Mouse (Mus musculus) midbrain, embryonic 10.5 days (tissue): ENCODE data around the gene 3110040M04Rik. TPM values are rescaled to one million over a fixed set of nuclear protein-coding genes. Genes with fewer than 3 reads are reported as not detected.
"Not testable (repeated sequence)": the region's sequence is repeated elsewhere in the genome, so short reads cannot be mapped to it uniquely, and the experiment has no call there.

Experiments used
- DNase-seq: peaks from one replicate; pipeline ENCODE4 v3.0.0-alpha.2; 2017; ENCODE audit warnings: low spot score
- H3K27ac ChIP-seq: fragments of 300-500 bp; sonication (generic); replicated peaks from 2 replicates; pipeline ENCODE4 v1.5.1; 2016; ENCODE audit warnings: mild to moderate bottlenecking
- H3K27me3 ChIP-seq: fragments of 300-500 bp; sonication (generic); 2 replicates; pipeline ENCODE4 v1.6.1; 2016; ENCODE audit warnings: low read depth, mild to moderate bottlenecking; ENCODE audit not compliant: poor library complexity, severe bottlenecking
- H3K36me3 ChIP-seq: fragments of 300-500 bp; sonication (generic); 2 replicates; pipeline ENCODE4 v1.6.1; 2016; ENCODE audit warnings: mild to moderate bottlenecking, moderate library complexity
- H3K4me1 ChIP-seq: fragments of 300-500 bp; sonication (generic); 2 replicates; pipeline ENCODE4 v1.6.1; 2016
- H3K4me3 ChIP-seq: fragments of 300-500 bp; sonication (generic); 2 replicates; pipeline ENCODE4 v1.5.1; 2016; ENCODE audit warnings: mild to moderate bottlenecking, moderate library complexity
- H3K9me3 ChIP-seq: fragments of 300-500 bp; sonication (generic); replicated peaks from 2 replicates; pipeline ENCODE4 v1.6.1; 2016; ENCODE audit warnings: mild to moderate bottlenecking
- WGBS: fragments of 180-500 bp; shearing (Covaris S2); methylation state at CpG from one replicate; pipeline ENCODE4 v1.1.7; 2016; 5-methylcytosine and 5-hydroxymethylcytosine counted together
- polyA plus RNA-seq: library from polyadenylated mRNA; unstranded; fragments of >200 nt; fragmentation: Nextera tagmentation; extraction: Ambion mirVana; gene quantifications from 2 replicates; pipeline ENCODE4 v1.2.1, GENCODE M21; 2016

Gene 3110040M04Rik
- polyA plus RNA-seq = not detected in 2 replicates

DNA sequence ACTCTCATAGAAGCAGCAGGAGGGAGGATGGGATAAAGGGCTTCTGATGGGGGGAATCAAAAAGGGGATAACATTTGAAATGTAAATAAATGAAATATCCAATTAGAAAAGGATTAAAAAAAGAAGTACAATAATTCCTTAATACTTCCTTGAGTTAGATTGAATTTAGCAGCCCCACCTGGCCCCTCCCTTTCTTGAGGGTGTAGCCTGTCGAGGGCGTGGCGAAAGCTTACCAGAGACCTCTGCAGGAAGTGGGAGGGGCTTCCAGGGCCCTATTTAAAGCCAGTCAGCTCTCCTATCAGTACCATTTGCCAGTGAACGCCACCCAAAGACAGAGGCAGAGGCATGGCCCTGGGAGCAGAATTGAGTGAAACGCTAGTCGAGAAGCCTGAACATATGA lies at the start of gene 3110040M04Rik:
TSS of gene 3110040M04Rik (plus strand) at position 304 of the 400 bp plus-strand sequence.
- not testable (repeated sequence) for DNase-seq, H3K4me3 ChIP-seq, H3K27ac ChIP-seq, H3K36me3 ChIP-seq, H3K4me1 ChIP-seq, H3K27me3 ChIP-seq, H3K9me3 ChIP-seq
- WGBS = no CpG with 5 or more reads among the region's 6 CpGs

DNA sequence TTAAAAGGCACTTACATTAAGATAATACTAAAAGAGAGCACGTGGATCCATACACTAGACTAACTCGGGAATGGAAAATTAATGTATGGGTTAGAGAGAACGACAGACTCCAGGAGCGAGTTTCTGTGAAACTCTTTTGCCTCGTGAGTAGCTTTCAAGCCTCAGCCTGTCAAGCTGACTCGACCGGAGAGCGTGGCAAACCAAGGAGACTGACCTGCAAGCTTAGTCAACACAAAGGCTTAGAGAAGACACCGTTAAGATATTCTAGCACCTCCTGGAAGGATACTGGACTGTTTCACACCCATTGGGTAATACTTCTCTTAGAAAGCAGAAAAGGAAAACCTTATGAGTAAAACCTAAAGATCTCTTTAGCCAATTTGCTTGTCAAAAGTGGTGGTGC lies 49.8 kb upstream of the 3110040M04Rik start:
- H3K9me3 ChIP-seq, H3K4me3 ChIP-seq, DNase-seq, H3K4me1 ChIP-seq, H3K27ac ChIP-seq, H3K36me3 ChIP-seq, H3K27me3 ChIP-seq: not testable (repeated sequence)
- 93% methylated on average over 9 of the region's 9 CpGs for WGBS

DNA sequence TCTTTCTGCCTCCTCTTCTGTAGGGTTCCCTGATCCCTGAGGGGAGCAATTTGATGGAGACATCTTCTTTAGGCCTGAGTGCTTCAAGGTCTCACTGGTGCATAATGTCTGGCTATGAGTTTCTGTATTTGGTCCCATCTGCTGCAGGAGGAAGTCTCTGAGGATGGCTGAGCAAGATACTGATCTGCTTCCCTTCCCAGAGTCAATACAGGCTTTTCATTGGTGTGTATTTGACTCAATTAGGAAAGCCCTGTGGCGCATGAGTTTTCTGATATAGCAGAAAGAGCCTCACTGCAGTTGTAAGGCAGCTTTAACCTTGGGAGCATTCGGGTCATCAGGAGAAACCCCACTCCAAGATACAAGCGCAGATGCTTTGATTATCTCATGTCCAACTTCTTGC lies 47.8 kb upstream of the 3110040M04Rik start:
- H3K4me3 ChIP-seq = no peak overlapping the region
- no peak for DNase-seq
- no peaks in the 10 kb centered on the region for H3K27me3 ChIP-seq
- H3K36me3 ChIP-seq = no peaks in the 10 kb centered on the region
- H3K4me1 ChIP-seq = 0 out of 2 replicates have a peak, but pooled peaks cover 3% of the 10 kb centered on the region
- WGBS = 89% methylated on average over 3 of the region's 3 CpGs
- H3K27ac ChIP-seq = no peak overlapping the region
- H3K9me3 ChIP-seq = no peaks in the 10 kb centered on the region

DNA sequence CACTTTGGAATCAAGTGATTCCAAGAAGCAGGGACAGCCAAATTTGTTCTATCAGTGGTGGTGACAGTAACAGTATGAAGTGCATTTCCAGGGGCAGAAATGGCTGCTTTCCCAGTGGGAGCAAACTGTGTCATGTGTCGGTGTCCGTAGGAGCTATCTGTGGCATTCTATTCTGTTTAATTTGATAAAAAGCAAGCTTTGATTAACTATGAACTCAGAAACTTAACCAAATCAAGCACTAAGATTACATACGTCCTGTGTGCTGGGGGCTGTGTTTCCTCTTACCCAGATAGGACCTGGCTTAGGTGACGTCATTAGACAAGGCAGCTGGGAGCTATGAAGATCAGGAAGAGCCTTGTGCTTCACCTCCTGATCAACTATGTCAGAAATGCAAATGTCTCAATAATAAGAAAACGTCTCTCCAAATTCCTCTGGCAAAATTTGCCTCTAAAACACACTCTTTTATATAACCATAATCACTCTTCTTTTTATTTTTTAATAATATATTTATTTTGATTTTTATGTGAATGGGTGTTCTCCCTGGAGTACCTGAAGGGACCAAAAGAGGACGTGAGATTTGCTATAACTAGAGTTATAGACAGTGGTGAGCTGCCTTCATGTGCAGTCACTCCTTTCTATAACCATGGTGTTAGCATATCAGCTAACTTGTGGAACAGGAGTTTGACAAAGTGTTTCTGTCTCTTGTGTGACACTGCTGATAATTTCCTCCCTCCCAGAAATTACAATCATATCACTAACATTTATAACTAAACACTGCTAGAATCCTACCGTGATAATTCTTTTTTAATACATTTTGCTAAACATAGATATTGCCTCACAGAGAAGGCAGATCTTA lies 46.9 kb upstream of the 3110040M04Rik start:
- no peak for DNase-seq
- H3K27me3 ChIP-seq = no peaks in the 10 kb centered on the region
- H3K27ac ChIP-seq = no peak overlapping the region
- H3K9me3 ChIP-seq = no peaks in the 10 kb centered on the region
- 87% methylated on average over 7 of the region's 7 CpGs for WGBS
- H3K36me3 ChIP-seq = no peaks in the 10 kb centered on the region
- H3K4me3 ChIP-seq = no peak overlapping the region
- H3K4me1 ChIP-seq = 0 out of 2 replicates have a peak, but pooled peaks cover 3% of the 10 kb centered on the region

DNA sequence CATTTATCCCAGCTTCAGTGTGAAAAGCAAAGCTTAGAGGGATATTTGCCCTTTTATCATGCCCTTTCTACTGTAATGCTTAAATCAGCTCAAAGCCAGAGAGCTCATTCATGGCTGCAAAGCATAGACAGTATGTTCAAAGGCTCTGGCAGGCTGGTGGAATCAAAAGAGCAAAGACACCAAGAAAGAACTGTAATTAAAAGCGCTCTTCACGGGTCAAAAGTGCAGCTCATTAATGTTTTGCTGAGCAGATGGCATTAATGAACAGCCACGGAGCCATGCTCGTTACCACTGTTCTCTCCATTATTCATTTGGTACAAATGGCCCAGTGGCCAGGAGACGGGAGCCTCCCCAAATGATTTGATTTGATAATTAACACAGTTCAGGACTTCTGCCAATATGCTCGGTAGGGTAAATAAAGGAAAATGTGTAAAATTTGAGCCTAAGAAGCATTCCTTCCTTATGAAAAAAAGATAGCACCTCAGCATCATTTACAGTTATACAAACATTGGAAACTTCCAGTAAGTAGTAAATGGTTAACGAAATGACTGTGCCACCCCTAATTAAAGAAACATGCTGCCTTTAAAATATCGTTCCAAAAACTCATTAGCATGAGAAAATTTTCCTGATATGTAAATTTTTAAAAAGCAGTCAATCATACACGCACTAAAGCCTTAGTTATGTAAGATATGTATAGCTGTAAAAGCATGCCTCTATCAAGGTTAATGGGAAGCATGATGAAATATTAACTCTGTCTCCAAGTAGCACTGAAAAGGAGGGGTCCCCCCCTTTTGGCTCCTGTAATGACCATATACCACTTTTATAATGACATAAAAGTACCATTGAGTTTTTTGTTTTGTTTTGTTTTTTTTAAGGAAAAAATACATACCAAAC lies 45.7 kb upstream of the 3110040M04Rik start:
- Histone ChIP-seq H3K4me3 (no peak overlapping the region), H3K9me3 (no peaks in the 10 kb centered on the region), H3K4me1 (0 out of 2 replicates have a peak, but pooled peaks cover 3% of the 10 kb centered on the region), H3K27ac (no peak overlapping the region), H3K36me3 (no peaks in the 10 kb centered on the region), H3K27me3 (no peaks in the 10 kb centered on the region)
- no peak for DNase-seq
- 76% methylated on average over 9 of the region's 9 CpGs for WGBS

DNA sequence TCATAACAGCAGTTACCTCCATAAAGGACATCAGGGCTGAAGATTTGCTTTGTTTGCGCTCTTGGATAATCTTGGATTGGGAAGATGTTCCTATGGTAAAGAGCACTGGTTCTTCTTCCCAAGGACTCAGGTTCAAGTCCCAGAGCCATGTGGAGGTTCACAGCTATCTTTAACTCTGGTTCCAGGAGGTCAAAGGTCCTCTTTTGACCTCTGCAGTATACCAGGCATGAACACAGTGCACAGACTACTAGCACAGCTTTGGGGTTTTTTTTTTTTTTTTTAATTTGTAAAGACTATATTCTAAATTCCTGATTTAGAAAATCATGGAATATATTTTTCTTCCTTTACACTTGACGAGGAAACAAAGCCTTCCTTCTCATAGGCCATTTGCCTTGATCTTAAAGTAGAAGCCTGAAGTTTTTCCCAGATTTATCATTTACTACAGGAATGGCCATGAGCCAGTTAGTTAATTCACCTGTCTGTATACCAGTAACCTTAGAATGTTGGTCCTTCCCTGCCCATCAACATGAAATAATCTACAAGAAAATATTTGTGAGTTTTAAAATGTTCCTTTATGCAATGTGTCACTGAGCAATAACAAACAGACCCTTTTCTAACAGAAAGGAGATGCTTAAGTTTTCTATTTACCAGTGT lies 44.9 kb upstream of the 3110040M04Rik start:
- Histone ChIP-seq H3K9me3 (no peaks in the 10 kb centered on the region), H3K4me3 (no peak overlapping the region), H3K4me1 (0 out of 2 replicates have a peak, but pooled peaks cover 3% of the 10 kb centered on the region), H3K27me3 (no peaks in the 10 kb centered on the region), H3K36me3 (no peaks in the 10 kb centered on the region), H3K27ac (no peak overlapping the region)
- 87% methylated on average over 2 of the region's 2 CpGs for WGBS
- DNase-seq = no peak

DNA sequence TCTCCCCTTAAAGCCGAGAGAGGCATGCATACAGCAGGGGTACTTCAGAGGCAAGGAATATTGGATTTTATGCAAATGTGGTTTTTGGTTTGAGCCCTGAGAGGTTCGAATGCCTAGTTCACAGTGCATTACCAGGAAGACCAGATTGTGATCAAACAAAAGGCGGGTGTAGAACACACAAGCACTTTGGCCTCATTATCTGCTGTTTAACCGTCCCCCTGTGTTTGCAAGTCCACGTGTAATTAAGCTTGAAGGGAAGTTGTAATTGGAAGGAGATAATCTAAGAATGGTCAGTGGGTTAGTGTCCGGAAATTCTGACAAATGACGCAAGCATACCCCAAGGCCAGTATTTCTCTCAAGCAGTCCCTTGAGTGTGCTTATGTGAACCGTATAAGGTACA lies 37.9 kb upstream of the 3110040M04Rik start:
- Histone ChIP-seq H3K4me1 (peaks cover 23% of the 10 kb centered on the region), H3K36me3 (no peaks in the 10 kb centered on the region), H3K27me3 (peaks cover 4% of the 10 kb centered on the region; the same call in 1 of the 2 replicates), H3K9me3 (no peaks in the 10 kb centered on the region), H3K4me3 (no peak overlapping the region), H3K27ac (no peak overlapping the region)
- DNase-seq = no peak
- WGBS = 59% methylated on average over 8 of the region's 8 CpGs

DNA sequence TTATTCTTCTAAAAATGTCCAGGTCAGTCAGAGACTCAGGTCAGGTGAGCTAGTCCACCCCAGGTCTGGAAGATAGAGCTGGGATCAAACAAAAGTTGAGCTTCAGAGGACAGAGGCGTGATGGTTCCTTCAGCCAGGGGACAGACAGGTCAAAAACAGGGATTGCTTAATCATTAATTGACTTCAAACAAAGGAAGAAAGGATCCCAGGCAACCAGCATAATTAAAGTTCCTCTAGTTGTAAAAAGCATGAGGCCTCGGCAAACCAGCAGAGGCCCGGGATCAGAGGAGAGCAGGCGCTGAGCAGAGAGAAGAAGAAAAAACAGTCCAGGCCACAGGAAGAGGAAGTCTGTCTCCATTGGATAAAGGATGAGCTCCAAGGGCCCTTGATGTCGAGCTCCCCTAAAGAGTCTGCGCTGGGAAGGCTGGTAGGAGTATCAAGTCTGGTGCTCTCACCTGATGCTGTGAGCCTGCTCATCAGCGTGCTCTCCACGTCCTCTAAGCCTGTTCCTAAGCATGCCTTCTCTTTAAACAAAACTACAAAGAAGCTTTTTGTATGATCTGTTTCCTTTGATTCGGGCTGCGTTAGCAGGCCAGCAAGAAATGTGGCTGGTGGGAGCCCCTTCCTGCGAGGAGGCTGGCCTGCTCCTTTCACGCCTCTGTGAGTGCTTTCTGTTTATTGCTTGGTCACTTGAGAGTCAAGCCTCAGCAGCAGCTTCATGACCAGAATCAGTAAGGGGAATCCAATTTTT lies 36.4 kb upstream of the 3110040M04Rik start:
- 29% methylated on average over 12 of the region's 12 CpGs for WGBS
- peak; percentile 26 for DNase-seq
- H3K36me3 ChIP-seq = no peaks in the 10 kb centered on the region
- H3K27me3 ChIP-seq = peaks cover 4% of the 10 kb centered on the region; the same call in 1 of the 2 replicates
- no peaks in the 10 kb centered on the region for H3K9me3 ChIP-seq
- peaks cover 25% of the 10 kb centered on the region for H3K4me1 ChIP-seq
- peak overlapping the region; percentile 76 for H3K27ac ChIP-seq
- H3K4me3 ChIP-seq = no peak overlapping the region

DNA sequence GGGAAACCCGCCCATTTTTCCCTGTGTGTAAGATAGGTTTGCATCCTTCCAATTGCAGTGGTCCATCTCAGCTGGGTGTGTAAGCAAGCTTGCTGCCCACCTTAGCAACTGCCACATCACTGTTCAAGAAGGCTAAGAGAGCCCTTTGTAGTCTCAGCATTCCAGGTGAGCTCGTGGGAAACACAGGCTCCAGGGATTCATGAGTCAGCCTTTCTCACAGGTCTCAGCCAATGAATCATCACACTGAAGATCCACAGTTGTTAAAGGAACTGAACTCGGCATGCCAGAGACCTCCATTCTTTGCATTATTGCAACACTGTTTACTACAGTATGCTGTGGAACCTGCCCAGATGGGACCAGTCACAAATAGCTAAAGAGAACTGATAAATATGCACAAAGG lies 35.3 kb upstream of the 3110040M04Rik start:
- Histone ChIP-seq H3K27me3 (peaks cover 4% of the 10 kb centered on the region; the same call in 1 of the 2 replicates), H3K4me3 (no peak overlapping the region), H3K36me3 (no peaks in the 10 kb centered on the region), H3K4me1 (peaks cover 25% of the 10 kb centered on the region), H3K9me3 (no peaks in the 10 kb centered on the region), H3K27ac (no peak overlapping the region)
- WGBS = 87% methylated on average over 3 of the region's 3 CpGs
- no peak for DNase-seq

DNA sequence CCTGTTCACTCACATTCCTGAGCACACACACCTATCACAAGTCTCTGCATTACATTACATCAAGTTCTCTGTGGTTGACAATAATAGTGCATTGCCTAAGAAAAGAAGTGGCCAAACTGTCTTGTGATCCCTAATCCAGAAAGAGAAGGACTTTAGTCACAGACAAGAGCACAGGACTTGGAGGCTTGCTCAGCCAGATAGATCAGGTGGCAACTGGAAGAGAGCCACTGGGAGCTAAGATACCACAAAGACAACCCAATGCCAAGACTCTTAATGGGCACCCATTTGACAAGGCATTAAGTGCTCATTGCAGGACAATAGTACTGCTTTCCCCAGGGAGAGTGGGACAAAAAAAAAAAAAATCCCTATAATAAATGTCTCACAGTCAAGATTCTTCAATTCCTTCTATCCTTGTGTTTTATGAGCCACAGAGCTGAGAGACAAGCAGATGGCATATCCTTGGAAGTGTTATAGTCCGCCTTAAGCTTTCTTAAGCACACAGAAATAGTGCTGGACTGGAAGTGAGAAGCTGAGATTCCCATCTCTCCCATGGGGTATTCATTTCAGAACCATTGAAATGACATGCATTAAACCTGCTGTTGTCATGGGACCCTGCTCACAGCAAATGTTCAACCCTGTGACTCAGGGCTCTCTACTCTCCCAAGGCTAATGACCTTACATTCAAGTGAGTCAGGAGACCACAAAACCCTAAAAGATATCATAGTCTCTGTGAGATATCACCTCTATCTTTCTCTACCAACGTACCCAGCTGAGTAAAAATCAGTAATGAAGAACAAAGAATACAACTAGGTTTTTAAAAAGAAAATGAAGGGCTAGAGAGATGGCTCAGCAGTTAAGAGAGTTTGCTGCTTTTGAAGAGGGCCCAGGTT lies 32.1 kb upstream of the 3110040M04Rik start:
- peaks cover 12% of the 10 kb centered on the region; the same call in 1 of the 2 replicates for H3K27me3 ChIP-seq
- H3K4me3 ChIP-seq = no peak overlapping the region
- H3K27ac ChIP-seq = no peak overlapping the region
- no peaks in the 10 kb centered on the region for H3K36me3 ChIP-seq
- no peaks in the 10 kb centered on the region for H3K9me3 ChIP-seq
- 81% methylated on average over 2 of the region's 2 CpGs for WGBS
- no peak for DNase-seq
- H3K4me1 ChIP-seq = peaks cover 23% of the 10 kb centered on the region
